In genomic region chr3:153724701-153725668, GRCm38 (mm10) we compare ENCODE assay signal across 8 mouse cellular contexts. TPM values are rescaled to one million over a fixed set of nuclear protein-coding genes. Genes with fewer than 3 reads are reported as not detected.
A peak's percentile ranks its signal among the peaks of the same experiment; 100 is the strongest.
DNase-seq lines count a peak whose midpoint lies in the region; ATAC-seq and TF ChIP-seq lines count a peak whose summit lies in the region.

Gene St6galnac3, minus strand, starts transcription at chr3:153725174.

- no peaks in the 10 kb centered on the region for H3K9me3 ChIP-seq in heart, embryonic 12.5 days (replicated peaks)
- H3K9me3 ChIP-seq in kidney, embryonic 16.5 days (ENCODE audit: low read length) = no peaks in the 10 kb centered on the region

- peaks cover 6% of the 10 kb centered on the region; the same call in 1 of the 2 replicates for H3K27me3 ChIP-seq in heart, embryonic 12.5 days (replicated peaks)
- no peaks in the 10 kb centered on the region for H3K27me3 ChIP-seq in kidney, embryonic 16.5 days (ENCODE audit: insufficient read depth, low read length)
- peaks cover 6% of the 10 kb centered on the region for H3K27me3 ChIP-seq in liver, adult 2 months (ENCODE audit: control insufficient read depth, insufficient read depth, low read length)

- peak within 1 kb of the TSS; percentile 91 for H3K4me2 ChIP-seq in heart, embryonic 12.5 days
- H3K4me2 ChIP-seq in kidney, embryonic 16.5 days (replicated peaks; ENCODE audit: low read depth, low read length) = peak within 1 kb of the TSS; percentile 91

- H3K4me3 ChIP-seq in heart, embryonic 12.5 days = peak within 1 kb of the TSS; percentile 71
- peak within 1 kb of the TSS; percentile 85 for H3K4me3 ChIP-seq in kidney, embryonic 16.5 days (ENCODE audit: low read length)
- H3K4me3 ChIP-seq in liver, adult 2 months (ENCODE audit: insufficient read depth, low read depth, low read length) = peak within 1 kb of the TSS; percentile 64

- DNase-seq in CD4-positive, CD25-positive, alpha-beta regulatory T cell, adult 2 months (ENCODE audit: low read depth, low spot score) = peak; percentile 91
- DNase-seq in brain, embryonic 18.5 days (ENCODE audit: low read depth, low spot score) = peak; percentile 46
- peak; percentile 7 for DNase-seq in liver, adult 2 months (ENCODE audit: extremely low read depth, low read depth, low spot score)
- peak; percentile 82 for DNase-seq in naive thymus-derived CD4-positive, alpha-beta T cell, adult 2 months (ENCODE audit: low read depth)
- DNase-seq in spleen, postnatal 4 days (ENCODE audit: low spot score in 2 of 2) = peak; percentile 87 to 93

- WGBS in heart, embryonic 12.5 days = 2% methylated on average over 56 of the region's 56 CpGs
- 2% methylated on average over 56 of the region's 56 CpGs for WGBS in kidney, embryonic 16.5 days
- 2% methylated on average over 56 of the region's 56 CpGs for WGBS in liver, adult 2 months

- H3K27ac ChIP-seq in heart, embryonic 12.5 days (ENCODE audit: poor library complexity, severe bottlenecking) = peak within 1 kb of the TSS; percentile 63
- peak within 1 kb of the TSS; percentile 88 for H3K27ac ChIP-seq in kidney, embryonic 16.5 days (ENCODE audit: low read length)
- peak within 1 kb of the TSS; percentile 19; the same call in 1 of the 2 replicates for H3K27ac ChIP-seq in liver, adult 2 months (replicated peaks; ENCODE audit: insufficient read depth, low read depth, low read length)

- no peak for TF ChIP-seq POLR2A in liver, adult 2 months (IDR thresholded peaks at IDR 0.05; ENCODE audit: extremely low read depth, insufficient read depth, low read length)

- H3K36me3 ChIP-seq in heart, embryonic 12.5 days = no peaks in the 10 kb centered on the region
- H3K36me3 ChIP-seq in kidney, embryonic 16.5 days (ENCODE audit: insufficient read depth, low read length) = no peaks in the 10 kb centered on the region
- H3K36me3 ChIP-seq in liver, adult 2 months (ENCODE audit: control insufficient read depth, insufficient read depth, low read length) = no peaks in the 10 kb centered on the region

- TF ChIP-seq CTCF in liver, adult 2 months (IDR thresholded peaks at IDR 0.05; ENCODE audit: low read depth, low read length) = no peak

- H3K9ac ChIP-seq in heart, embryonic 12.5 days = peak within 1 kb of the TSS; percentile 74
- peak within 1 kb of the TSS; percentile 84 for H3K9ac ChIP-seq in kidney, embryonic 16.5 days (replicated peaks; ENCODE audit: low read length)
- peak within 1 kb of the TSS; percentile 48 for H3K9ac ChIP-seq in liver, adult 2 months (ENCODE audit: low read depth, low read length)

- peaks cover 14% of the 10 kb centered on the region for H3K4me1 ChIP-seq in heart, embryonic 12.5 days (replicated peaks)
- peaks cover 37% of the 10 kb centered on the region for H3K4me1 ChIP-seq in kidney, embryonic 16.5 days (ENCODE audit: insufficient read depth, low read length)
- no peaks in the 10 kb centered on the region; the same call in 1 of the 2 replicates for H3K4me1 ChIP-seq in liver, adult 2 months (ENCODE audit: control insufficient read depth, insufficient read depth, low read length)

- ATAC-seq in erythroblast, adult 5-6 weeks (replicated peaks; ENCODE audit: low FRiP score, poor library complexity, severe bottlenecking) = peak; percentile 93
- ATAC-seq in heart, embryonic 12.5 days (ENCODE audit: insufficient number of reproducible peaks, low FRiP score) = peak; percentile 97
- peak; percentile 96 for ATAC-seq in kidney, embryonic 16.5 days (ENCODE audit: low FRiP score, low TSS enrichment)

- H3K79me2 ChIP-seq in liver, adult 2 months (ENCODE audit: control insufficient read depth, insufficient read depth, low read length) = no peaks in the 10 kb centered on the region

RNA-seq across cellular contexts. Expression of gene St6galnac3, which starts in this region (rescaled TPM):
- 6.7 and 11.0 TPM in 2 replicates for total RNA-seq in erythroblast, adult 5-6 weeks (2015; ENCODE audit: low replicate concordance)
- 3.7 and 6.6 TPM in 2 replicates for total RNA-seq in erythroblast, adult 5-6 weeks (2017; ENCODE audit: low replicate concordance)
- polyA plus RNA-seq in heart, embryonic 12.5 days (2016; fragmentation: Nextera tagmentation; extraction: Ambion mirVana) = 27.0 and 27.4 TPM in 2 replicates
- 71.6 and 75.8 TPM in 2 replicates for polyA plus RNA-seq in kidney, embryonic 16.5 days (2015; fragmentation: Nextera tagmentation; extraction: Ambion mirVana)
- 0.83 and 2.3 TPM in 2 replicates for total RNA-seq in liver, adult 2 months (2014; rRNA removed)
- 0.24 and 0.26 TPM in 2 replicates for polyA plus RNA-seq in liver, adult 2 months (2012; rRNA removed)

Comparison
In these comparisons a context has a peak if more than half of its experiments do, and no peak if none do; other contexts are left out.
1. Peak in every context shown above with its lines: DNase-seq, ATAC-seq, H3K4me3 ChIP-seq and H3K27ac ChIP-seq.
2. RNA of gene St6galnac3 (polyA plus RNA-seq): 71.6 to 75.8 TPM in kidney, embryonic 16.5 days and 27.0 to 27.4 TPM in heart, embryonic 12.5 days; 0.24 to 0.26 TPM in liver, adult 2 months; every median in the first group is over 10 times any median in the second.
3. DNase-seq: peak in every context shown above with its lines; median percentile 91 in CD4-positive, CD25-positive, alpha-beta regulatory T cell, adult 2 months; 90 in spleen, postnatal 4 days; 82 in naive thymus-derived CD4-positive, alpha-beta T cell, adult 2 months; 46 in brain, embryonic 18.5 days; 7 in liver, adult 2 months.
4. H3K27ac ChIP-seq: peak in every context shown above with its lines; median percentile 88 in kidney, embryonic 16.5 days; 63 in heart, embryonic 12.5 days; 19 in liver, adult 2 months.